Mouse (Mus musculus) spleen, postnatal 4 days (tissue): ENCODE data around the gene Pitpnm2.
"Not testable (repeated sequence)": the region's sequence is repeated elsewhere in the genome, so short reads cannot be mapped to it uniquely, and the experiment has no call there.

Source experiments
- DNase-seq, 2 experiments: peaks; one replicate each; pipeline ENCODE4 v3.0.0; 2022; ENCODE audit warnings: low spot score in 2 of 2

Gene Pitpnm2

GRCm38 (mm10) chr5:124249614-124250591, at the start of gene Pitpnm2:
Pitpnm2 (minus strand) TSS chr5:124249760.
- peak; percentile 39 to 79 for DNase-seq

- DNase-seq = not testable (repeated sequence)
These were observed 49.7 kb upstream of the Pitpnm2 start for GRCm38 (mm10) chr5:124299307-124299706.

DNA sequence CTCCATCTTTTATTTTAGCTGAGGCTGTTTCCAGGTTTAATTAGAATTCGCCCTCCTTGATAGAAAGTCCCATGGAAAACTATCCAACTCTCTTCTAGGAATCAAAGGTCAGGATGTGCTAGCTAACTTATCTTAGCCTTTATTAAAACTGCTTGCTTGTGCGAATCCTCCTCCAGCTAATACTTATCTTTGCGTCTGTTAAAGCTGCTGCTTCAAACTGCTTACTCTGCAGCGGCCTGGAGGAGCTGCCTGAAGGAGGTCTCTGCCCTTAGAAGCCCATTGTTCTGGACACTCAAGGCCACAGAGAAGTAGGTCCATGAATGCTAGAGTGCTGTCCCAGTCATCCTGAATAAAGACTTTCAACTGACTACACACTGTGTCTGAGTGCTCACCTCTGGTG, 46.9 kb upstream of the Pitpnm2 start:
- DNase-seq = no peak

GRCm38 (mm10) chr5:124293967-124294366, 44.4 kb upstream of the Pitpnm2 start:
- no peak for DNase-seq

- DNase-seq = no peak
These were observed 40.7 kb upstream of the Pitpnm2 start for GRCm38 (mm10) chr5:124290216-124290615.

DNA sequence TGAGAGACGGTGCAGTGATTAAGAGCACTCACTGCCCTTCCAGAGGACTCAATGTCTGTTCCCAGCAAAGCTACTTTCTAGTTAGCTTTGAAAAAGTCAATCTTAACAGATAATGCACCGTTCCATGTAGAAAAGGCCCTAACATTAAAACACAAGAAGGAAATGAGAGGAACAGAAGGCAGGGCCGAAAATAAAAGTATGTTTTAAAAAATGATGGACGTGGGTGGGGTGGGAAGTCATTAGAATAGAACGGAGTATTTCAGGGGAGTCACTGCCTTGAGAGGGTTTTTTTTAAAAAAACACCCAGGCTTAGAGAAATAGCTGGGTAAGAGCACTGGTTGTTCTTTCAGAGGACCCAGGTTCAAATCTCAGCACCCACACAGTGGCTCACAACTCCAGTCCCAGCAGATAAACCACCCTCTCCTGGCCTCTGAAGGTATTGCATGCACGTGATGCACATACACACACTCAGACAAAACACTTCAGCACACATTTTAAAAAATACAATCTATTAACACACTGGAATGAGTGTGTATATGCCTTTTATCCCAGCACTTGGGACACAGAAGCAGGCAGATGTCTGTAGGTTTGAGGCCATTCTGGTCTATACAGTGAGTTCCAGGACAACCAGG, 38.2 kb upstream of the Pitpnm2 start:
- DNase-seq = no peak

GRCm38 (mm10) chr5:124284330-124284729, 34.8 kb upstream of the Pitpnm2 start:
- no peak for DNase-seq

DNA sequence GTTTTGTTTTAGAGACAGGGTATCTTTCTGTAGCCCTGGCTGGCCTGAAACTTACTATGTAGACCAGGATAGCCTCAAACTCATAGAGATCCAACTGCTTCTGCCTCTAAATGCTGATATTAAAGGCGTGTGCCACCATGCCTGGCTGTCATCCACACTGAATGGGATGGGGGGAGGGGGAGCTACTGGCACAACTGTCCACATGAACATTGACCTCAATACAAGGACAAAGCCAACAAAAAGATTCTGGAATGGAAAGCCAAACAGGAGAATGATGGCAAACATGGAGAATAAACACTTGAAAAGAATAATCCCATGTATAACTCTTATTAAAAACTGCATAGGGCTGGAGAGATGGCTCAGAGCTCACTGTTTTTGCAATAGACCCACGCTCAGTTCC, 33.3 kb upstream of the Pitpnm2 start:
- DNase-seq = no peak

DNA sequence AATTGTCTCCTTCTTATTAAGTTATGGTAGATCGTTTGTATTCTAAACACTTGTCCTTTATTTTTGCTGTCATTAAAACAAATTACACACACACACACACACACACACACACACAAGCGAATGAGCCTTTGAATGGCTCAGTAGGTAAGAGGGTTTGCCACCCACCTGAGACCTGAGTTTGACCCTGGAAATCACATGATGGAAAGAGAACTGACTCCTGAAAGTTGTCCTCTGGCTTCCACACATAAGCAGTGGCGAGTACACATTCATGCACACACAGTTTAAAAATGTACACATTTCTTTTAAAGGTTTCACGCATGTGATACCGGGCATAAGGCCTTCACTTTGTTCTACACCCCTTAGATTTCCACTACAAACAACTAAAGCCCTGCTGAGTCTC, 20.7 kb upstream of the Pitpnm2 start:
- DNase-seq = no peak

GRCm38 (mm10) chr5:124269661-124270060, 20.1 kb upstream of the Pitpnm2 start:
- no peak for DNase-seq

DNA sequence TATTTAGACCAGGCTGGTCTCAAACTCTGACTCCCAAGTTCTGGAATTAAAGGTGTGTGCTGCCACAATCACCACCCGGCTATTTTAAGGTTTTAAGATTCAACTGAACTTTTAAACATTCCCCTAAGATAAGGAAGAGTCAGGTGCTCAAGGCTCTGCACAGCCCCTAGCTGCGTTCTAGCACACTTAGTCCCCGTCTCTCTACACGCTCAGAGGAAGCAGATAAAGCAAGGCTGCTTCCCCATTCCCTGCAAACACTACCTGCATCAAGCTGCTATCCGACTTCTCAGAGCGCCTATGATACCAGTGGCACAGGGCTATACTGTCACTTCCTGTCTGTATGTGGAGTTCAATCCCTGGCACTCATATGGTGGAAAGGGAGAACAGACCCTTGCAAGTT, 18.1 kb upstream of the Pitpnm2 start:
- DNase-seq = no peak

- no peak for DNase-seq
These were observed 17.3 kb upstream of the Pitpnm2 start for GRCm38 (mm10) chr5:124266821-124267220.

DNA sequence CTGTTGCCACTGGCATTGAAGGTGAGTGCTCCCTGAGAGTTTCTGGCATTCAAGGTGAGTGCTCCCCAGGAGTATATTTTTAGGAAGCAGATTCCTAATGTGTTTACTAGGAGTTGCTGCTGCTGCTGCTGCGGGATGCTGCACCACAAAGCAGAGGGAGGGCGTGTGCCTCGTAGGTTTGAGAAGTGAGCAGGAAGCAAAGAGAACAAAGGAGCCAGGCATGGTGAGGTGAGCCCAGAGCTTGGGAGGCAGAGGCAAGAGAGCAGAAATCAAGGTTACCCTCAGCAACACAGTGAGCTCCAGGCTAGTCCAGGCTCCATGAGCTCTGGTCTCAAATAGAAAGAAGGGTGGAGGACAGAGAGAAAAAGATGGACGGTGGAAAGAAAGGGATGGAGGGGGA, 13.7 kb upstream of the Pitpnm2 start:
- DNase-seq = no peak

DNA sequence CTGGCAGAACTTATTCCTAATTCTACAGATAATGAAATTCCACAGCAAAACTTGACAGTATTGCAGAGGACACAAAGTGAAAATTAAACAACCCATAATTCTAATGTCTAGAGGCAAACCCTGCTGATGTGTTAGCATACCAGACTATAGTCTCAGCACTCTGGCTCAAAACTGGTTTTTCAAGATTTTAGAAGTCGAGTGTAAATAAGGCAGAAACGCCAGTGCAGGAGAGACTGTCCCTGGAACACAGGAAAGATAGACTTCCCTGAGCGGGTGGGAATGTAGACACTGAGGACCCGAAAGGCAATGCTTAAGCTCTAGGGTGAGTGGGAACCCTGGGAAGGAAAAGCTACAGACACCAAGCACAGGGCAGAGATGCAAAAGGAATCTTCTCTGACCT, 12.5 kb upstream of the Pitpnm2 start:
- DNase-seq = no peak

DNA sequence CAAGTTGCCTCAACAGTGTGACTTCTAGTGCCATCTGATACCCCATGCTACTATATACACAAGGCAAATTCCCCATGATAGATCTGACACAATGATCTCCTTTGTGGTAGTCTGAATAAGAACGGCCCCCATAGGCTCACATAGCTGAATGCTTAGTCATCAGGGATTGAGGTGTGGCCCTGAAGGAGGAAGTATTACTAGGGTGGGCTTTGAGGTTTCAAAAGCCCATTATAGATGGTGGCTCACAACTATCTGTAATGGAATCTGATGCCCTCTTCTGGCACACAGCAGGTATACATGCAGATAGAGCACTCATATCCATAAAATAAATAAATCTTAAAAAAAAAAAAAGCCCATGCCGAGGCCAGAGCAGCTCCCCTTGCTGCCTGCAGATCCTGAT, 9.6 kb upstream of the Pitpnm2 start:
- DNase-seq = no peak

- no peak for DNase-seq
These were observed 8.5 kb upstream of the Pitpnm2 start for GRCm38 (mm10) chr5:124258026-124258425.

DNA sequence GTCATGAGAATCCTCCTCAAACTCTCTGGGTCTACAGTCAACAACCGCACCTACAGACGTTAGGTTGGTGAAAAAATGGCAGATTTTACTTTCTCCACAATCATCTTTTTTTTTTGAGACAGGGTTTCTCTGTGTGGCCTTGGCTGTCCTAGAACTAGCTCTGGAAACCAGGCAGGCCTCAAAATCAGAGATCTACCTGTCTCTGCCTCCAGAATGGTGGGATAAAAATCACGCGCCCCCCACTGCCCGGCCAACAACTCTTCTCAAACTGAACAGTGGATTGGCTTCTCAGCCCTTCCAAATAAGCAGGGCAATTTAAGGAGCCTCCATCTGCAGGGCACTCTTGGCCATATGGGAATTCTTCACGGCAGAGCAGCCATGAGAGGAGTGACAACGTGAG, 5.6 kb upstream of the Pitpnm2 start:
- DNase-seq = no peak

DNA sequence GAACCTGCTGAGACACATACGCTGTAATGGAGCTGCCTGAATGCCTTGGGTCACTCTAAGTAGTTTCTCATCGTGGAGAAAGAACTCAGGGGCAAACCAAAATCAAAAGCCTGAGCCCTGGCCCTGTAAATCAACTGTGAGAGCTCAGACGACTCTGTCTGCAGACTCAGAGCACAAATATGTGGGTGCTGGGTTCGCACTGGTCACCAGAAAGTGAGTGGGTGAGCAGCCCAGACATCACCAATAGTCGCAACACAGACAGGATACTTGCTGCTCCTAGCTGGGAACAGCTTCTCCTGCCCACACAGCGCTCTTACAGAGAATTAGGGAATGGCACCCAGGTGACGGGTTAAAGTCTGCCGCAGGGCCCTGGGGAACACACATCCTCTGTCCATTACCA, 4.0 kb upstream of the Pitpnm2 start:
- no peak for DNase-seq

- DNase-seq = no peak
These were observed 3.2 kb upstream of the Pitpnm2 start for GRCm38 (mm10) chr5:124252580-124253320.

DNA sequence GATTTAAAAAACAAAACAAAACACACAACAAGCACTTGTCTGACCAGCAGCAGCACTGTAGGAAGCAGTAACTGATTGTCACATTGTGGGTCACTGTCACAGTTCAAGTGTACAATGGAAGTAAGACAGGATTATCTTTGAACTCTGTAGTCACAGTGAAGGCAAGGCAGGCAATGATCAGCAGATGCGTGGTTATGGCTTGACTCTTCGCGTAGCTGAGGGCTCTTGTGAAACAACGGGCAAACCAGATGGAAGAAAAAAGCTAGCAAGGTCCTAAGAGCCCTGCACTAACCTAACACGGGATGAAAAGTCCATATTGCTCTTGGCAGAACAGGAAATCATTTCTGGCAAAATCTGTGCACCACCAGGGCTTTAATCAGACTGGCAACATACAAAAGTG, 1.5 kb upstream of the Pitpnm2 start:
- DNase-seq = no peak

DNA sequence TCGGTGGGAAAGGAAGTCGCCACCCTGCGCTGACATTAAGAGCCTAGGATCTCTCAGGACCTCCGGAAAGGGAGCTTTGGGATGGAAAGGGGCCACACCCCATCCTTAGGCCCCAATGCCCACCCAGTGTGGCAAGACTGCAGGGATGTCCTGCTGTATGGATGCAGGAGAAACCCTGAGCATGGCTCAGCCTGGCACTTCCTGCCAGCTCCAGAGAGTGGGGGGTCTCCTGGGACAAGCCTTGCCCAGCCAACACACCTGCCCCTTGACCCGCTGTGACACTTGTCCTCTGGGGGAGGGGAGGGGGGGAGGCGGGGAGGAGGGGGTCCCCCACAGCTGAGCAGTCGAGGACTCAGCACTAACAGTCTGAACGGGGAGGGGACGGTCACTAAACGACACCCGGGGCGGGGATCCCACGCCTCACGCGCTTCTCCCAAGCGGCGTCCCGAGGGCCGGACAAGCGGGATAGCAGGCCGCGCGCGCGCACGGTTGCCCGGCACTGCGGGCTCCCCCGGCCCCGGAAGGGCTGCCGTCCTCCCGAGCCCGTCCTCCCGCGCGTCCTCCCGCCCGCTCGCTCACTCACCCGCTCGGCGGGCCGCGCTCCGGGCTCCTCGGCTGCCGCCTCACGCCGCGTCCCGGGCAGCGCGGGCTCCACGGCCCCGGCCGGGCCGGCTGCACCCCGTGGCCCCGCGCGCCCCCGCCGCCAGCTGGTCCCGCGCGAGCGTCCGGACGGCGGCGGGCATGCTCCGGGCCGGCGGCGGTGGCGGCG, 531 bp downstream of the Pitpnm2 start:
- DNase-seq = peak; percentile 47 to 84
